Mouse (Mus musculus): ENCODE measurements around the gene Huwe1. TPM values are rescaled to one million over a fixed set of nuclear protein-coding genes. Genes with fewer than 3 reads are reported as not detected.

Huwe1 gene
- total RNA-seq (2021) = 100 to 1,000 TPM; 106 to 117 TPM
- long read RNA-seq, experiment 1, partial matches to known transcripts = 10 of 31 reads
- long read RNA-seq, experiment 1, other reads (novel, unspliced or antisense) = 21 of 31 reads
- long read RNA-seq, experiment 2, partial matches to known transcripts = 9 of 25 reads
- long read RNA-seq, experiment 2, other reads (novel, unspliced or antisense) = 16 of 25 reads

GRCm38 (mm10) chrX:151800701-151801511 lies at the start of gene Huwe1:
Gene Huwe1, plus strand, starts transcription at chrX:151800807.
- DNase-seq = peak; percentile 30 to 46
- intact Hi-C loops (cut with DNase I) = loop anchor here (10.0 kb wide), 1 partner anchor 276 kb away; the partner anchor contains the start of gene Phf8

DNA sequence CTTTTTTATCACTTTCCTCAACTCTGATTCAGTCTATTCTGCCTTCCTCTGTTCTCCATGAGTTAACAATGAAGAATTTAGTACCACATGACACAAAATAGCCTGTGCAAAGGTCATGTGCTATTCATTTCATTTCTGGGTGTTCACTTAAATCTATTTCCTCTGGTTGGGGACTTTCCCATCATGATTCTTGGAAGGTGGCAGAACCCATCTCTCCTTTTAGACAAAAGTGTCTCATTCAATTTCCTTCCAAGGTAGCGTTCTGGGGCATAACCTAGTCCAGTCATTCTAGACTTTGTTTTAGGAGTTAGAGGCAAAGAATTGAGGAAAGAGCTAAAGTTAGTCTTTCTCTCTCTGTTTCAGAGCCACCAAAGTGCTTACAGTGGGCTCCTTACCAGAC lies 20.3 kb upstream of the Huwe1 start:
- intact Hi-C loops (cut with DNase I) = no loop called here
- DNase-seq = no peak

GRCm38 (mm10) chrX:151782939-151783338 lies 17.7 kb upstream of the Huwe1 start:
- intact Hi-C loops (cut with DNase I) = no loop called here
- DNase-seq = no peak

DNA sequence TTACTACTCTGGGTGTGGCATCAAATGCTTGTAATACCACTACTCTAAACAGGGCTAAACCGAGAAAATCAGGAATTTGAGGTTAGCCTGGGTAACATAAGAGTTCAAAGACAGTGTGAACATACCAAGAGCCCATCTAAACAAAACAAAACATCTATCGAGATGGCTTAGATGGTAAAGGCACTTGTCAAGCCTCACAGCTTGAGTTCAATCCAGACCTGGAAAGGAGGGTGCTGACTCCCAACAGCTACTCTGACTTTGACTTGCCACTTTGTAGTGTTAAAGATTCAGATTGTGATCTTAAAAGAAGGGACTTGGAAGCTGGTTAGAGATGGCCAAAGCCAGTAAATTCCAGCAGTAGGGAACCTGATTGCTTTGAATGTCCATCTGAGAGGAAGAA lies 7.8 kb upstream of the Huwe1 start:
- no peak for DNase-seq
- intact Hi-C loops (cut with DNase I) = no loop called here

GRCm38 (mm10) chrX:151797970-151798369 lies 2.6 kb upstream of the Huwe1 start:
- DNase-seq = no peak
- intact Hi-C loops (cut with DNase I) = no loop called here

DNA sequence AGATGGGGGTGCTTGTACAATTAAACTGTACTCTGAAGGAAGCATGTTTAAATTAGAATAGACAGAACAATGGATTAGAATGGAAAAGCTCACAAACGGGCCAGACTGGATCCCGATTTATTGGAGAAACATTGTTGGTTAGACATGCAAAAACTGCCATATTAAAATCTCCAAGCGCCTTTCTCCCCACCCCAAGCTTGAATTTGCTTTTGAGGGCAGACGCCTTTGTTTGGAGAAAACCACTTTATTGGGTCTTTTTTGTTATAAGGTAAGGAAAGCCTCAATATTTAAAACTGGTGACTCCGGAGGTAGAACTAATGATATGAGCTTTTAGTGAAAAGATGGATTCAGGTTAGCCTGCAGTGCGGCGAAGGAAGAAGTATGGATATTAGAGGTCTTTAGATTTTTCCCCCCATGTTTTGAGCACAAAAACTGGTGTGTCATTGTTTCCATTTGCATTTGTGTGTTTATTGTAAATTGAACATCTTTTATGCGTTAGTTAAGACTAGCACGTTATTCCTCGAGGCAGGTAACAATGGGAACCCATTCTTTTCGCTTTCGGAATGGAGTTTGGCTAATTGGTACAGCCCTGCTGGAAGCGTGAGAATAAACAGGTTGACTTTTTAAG lies 1.8 kb downstream of the Huwe1 start:
- intact Hi-C loops (cut with DNase I) = loop anchor here (10.0 kb wide), 1 partner anchor 278 kb away; the partner anchor contains the start of gene Phf8
- DNase-seq = no peak

- intact Hi-C loops (cut with DNase I) = loop anchor here (10.0 kb wide), 1 partner anchor 278 kb away; the partner anchor contains the start of gene Phf8
Measured at GRCm38 (mm10) chrX:151802956-151803776, 2.6 kb downstream of the Huwe1 start.

DNA sequence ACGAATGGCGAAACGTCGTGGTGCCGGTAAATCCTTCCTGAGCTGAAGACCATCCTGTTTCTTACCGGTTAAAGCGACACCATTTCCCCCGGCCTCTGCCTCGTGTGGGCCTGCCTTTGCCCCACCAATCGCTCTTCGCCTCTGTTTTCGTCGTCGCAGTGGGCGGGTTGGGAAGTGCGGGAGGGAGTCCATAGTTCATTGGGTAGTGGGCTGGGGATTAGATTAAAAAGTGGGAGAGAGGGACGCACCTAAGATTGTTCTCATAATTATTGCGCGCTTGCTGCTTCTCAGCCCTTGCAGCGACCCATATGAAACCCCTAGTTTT lies 3.1 kb downstream of the Huwe1 start:
- intact Hi-C loops (cut with DNase I) = loop anchor here (10.0 kb wide), 1 partner anchor 279 kb away; the partner anchor contains the start of gene Phf8
- DNase-seq = peak in 1 of 2 experiments; percentile 28

More at GRCm38 (mm10) chrX:151802956-151803776, 2.6 kb downstream of the Huwe1 start:
- peak; percentile 84 to 89 for DNase-seq

- intact Hi-C loops (cut with DNase I) = loop anchor here (10.0 kb wide), 1 partner anchor 280 kb away; the partner anchor contains the start of gene Phf8
Measured at GRCm38 (mm10) chrX:151804388-151804787, 3.8 kb downstream of the Huwe1 start.

DNA sequence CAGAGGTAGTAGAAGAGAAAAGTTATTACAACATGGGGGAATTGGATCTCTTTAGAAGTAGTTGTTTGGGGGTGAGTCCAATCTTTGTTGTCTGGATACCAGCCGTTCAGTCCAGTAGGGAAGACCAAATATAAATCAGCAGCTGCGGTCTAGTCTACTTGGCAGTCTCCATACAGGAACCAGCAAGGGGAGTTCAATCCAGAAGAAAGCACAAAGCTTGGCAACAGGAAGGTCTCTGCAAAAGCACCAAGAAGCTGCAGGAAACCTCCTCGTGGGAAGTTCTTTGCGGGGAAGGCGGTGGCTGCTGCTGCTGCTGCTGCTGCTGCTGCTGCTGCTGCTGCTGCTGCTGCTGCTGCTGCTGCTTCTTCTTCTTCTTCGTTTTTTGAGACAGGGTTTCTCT lies 10.9 kb downstream of the Huwe1 start:
- intact Hi-C loops (cut with DNase I) = no loop called here
- no peak for DNase-seq

More at GRCm38 (mm10) chrX:151804388-151804787, 3.8 kb downstream of the Huwe1 start:
- DNase-seq = no peak

- intact Hi-C loops (cut with DNase I) = no loop called here
Measured at GRCm38 (mm10) chrX:151813656-151814055, 13.0 kb downstream of the Huwe1 start.

DNA sequence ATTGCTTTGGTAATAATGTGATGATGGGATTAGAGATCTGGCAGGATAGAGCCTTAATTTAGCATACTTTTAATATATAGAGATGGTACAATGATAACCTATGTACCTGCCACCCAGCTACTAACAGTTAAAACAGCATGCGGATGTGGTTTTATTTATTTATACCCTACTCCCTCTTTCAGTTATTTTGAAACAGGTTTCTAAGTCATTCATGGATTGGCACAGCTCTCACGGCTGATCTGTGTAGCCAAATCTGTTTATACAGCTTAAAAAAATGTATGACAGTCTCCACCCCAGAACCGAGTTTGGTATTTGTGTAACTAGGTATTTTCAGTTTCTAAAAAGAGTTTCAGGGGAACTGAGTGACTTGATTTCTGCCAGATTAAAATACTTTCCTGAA lies 17.1 kb downstream of the Huwe1 start:
- no peak for DNase-seq
- intact Hi-C loops (cut with DNase I) = no loop called here

More at GRCm38 (mm10) chrX:151813656-151814055, 13.0 kb downstream of the Huwe1 start:
- DNase-seq = no peak

GRCm38 (mm10) chrX:151828971-151829370 lies 28.4 kb downstream of the Huwe1 start:
- intact Hi-C loops (cut with DNase I) = no loop called here
- DNase-seq = no peak

DNA sequence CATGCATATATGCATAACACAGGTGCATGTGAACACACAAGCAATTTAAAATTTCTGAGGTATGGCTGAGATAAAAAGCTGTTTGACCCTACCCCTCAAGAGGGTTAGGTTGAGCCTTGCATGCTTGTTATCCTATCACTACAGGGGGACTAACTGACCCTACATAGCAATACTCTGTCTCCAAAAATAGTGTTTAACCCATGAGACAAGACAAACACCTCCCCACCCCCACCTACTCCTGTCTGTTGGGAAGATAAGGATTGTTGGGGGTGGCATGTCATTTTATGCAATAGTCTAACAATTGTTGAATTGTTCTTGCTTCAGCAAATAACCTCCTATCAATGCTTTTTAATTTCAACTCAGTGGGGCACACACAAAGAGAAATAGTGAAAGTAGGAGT lies 30.7 kb downstream of the Huwe1 start:
- intact Hi-C loops (cut with DNase I) = no loop called here
- no peak for DNase-seq

GRCm38 (mm10) chrX:151832982-151833381 lies 32.4 kb downstream of the Huwe1 start:
- intact Hi-C loops (cut with DNase I) = no loop called here
- no peak for DNase-seq

GRCm38 (mm10) chrX:151859436-151859835 lies 58.8 kb downstream of the Huwe1 start:
- intact Hi-C loops (cut with DNase I) = no loop called here
- DNase-seq = peak; percentile 20 to 24

GRCm38 (mm10) chrX:151910692-151911091 lies 110.1 kb downstream of the Huwe1 start:
- intact Hi-C loops (cut with DNase I) = no loop called here
- no peak for DNase-seq

DNA sequence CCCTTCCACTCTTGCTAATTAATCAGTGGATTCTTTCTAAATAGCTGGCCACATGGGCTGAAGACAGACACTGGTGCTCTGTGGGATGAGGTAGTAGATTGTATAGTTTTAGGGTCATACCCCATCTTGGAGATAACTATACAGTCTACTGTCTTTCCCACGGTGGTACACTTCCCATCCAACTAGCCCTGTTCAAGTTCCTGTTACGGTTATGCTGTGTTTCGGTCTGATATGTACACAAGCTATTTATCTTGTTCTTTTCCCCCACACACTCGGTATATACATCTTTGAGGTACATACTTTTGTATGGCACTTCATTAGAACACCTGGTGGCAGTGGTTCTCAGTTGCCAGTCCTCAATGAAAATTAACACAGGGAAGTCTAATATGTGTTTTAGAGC lies 111.7 kb downstream of the Huwe1 start:
- no peak for DNase-seq
- intact Hi-C loops (cut with DNase I) = no loop called here

- intact Hi-C loops (cut with DNase I) = no loop called here
- no peak for DNase-seq
Measured at GRCm38 (mm10) chrX:151929390-151929789, 128.8 kb downstream of the Huwe1 start.

DNA sequence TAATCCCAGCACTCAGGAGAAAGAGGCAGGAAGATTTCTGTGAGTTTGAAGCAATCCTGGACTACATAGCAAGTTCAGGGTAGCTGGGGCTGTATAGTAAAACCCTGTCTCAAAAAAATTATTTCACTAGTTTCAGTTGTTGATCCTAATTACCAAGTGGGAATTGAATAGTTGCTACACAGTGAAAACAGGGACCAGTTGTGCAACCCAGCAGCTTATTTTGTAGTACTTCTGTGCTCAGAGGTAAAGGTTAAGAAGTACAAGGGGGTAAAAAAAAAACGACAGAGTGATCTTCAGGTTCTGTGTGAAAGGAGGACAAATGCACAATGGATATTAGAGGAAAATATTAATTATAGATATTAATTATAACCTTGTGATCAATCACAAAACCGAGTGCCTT lies 138.2 kb downstream of the Huwe1 start:
- DNase-seq = no peak
- intact Hi-C loops (cut with DNase I) = no loop called here
